Mouse (Mus musculus): Measurements from ENCODE around the gene Slc25a17.
A peak's percentile ranks its signal among the peaks of the same experiment; 100 is the strongest.

DNA sequence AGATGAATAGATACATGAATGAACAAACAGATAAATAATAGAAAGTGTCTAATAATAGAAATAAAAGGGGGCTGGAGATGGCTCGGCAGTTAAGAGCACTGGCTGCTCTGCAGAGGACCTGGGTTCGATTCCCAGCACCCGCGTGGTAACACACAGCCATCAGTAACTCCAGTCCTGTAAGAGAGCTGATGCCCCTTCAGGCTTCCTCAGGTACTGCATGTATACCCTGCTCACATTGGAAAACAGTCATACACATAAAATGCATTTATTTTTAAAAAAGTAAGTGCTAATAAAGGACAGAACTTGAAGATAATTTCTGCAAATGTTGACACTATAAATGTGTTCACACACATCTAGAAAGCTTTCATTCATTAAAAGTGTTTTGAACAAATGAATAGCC, 70.4 kb downstream of the Slc25a17 start:
- TF ChIP-seq CTCF (IDR thresholded peaks at IDR 0.05; ENCODE audit: control insufficient read depth, insufficient read depth, insufficient replicate concordance, low read depth, low read length) (peak; percentile 10; the same call in 1 of the 2 replicates), POLR2A (IDR thresholded peaks at IDR 0.05; ENCODE audit: control insufficient read depth, low read depth, low read length) (no peak)
